Mouse (Mus musculus) ovary, postnatal 14 days (tissue): ENCODE measurements around the gene Gm12888.
"Not testable (repeated sequence)": the region's sequence is repeated elsewhere in the genome, so short reads cannot be mapped to it uniquely, and the experiment has no call there.

Experiments used
- DNase-seq: peaks from one replicate; pipeline ENCODE4 v3.0.0; 2022; ENCODE audit warnings: low spot score

Gm12888 gene

DNA sequence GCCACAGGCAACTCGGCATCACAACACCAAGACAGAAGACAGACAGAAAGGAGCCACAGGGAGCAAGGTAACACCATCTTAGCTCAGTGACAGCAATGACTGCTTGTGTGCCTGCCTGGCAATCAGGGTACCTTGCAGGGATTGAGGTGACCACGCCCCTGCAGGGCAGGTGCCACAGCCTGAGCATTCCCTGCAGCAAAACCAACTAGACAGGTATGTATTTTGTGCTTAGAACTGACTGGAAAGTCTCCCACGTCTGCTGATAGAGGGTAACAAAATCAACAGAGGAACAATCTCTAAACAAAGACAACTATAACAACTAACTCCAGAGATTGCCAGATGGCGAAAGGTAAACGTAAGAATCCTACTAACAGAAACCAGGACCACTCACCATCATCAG is at the start of gene Gm12888:
TSS of gene Gm12888 (minus strand) at position 101 of the 400 bp plus-strand sequence.
- DNase-seq, result not testable (repeated sequence)
